Mouse (Mus musculus) hindbrain, postnatal 0 days (tissue): ENCODE measurements around the gene Sema4g. TPM values are rescaled to one million over a fixed set of nuclear protein-coding genes. Genes with fewer than 3 reads are reported as not detected.

Experiments used
- ATAC-seq: fragments of 200-750 bp; cut with Nextera tagmentation; 2 replicates; pipeline ENCODE4 v1.8.0; 2017; ENCODE audit warnings: mild to moderate bottlenecking, moderate TSS enrichment, moderate library complexity
- DNase-seq: peaks from one replicate; pipeline ENCODE4 v3.0.0-alpha.2; 2015; ENCODE audit warnings: low spot score
- H3K27ac ChIP-seq: fragments of 300-500 bp; sonication (generic); 2 replicates; pipeline ENCODE4 v1.5.1; 2014; ENCODE audit warnings: mild to moderate bottlenecking
- H3K27me3 ChIP-seq: fragments of 300-500 bp; sonication (generic); 2 replicates; pipeline ENCODE4 v1.6.1; 2014; ENCODE audit warnings: low read length, mixed read lengths; ENCODE audit not compliant: insufficient read depth
- H3K36me3 ChIP-seq: fragments of 300-500 bp; sonication (generic); 2 replicates; pipeline ENCODE4 v1.6.1; 2014; ENCODE audit warnings: low read length, mixed read lengths; ENCODE audit not compliant: insufficient read depth
- H3K4me1 ChIP-seq: fragments of 300-500 bp; sonication (generic); 2 replicates; pipeline ENCODE4 v1.6.1; 2014; ENCODE audit warnings: antibody characterized with exemption, low read length, mixed read lengths; ENCODE audit not compliant: insufficient read depth
- H3K4me2 ChIP-seq: fragments of 300-500 bp; sonication (generic); 2 replicates; pipeline ENCODE4 v1.6.1; 2014; ENCODE audit warnings: low read depth, mild to moderate bottlenecking, low read length, moderate library complexity, mixed read lengths
- H3K4me3 ChIP-seq: fragments of 300-500 bp; sonication (generic); 2 replicates; pipeline ENCODE4 v1.5.1; 2014; ENCODE audit warnings: low read length
- H3K9ac ChIP-seq: fragments of 300-500 bp; sonication (generic); replicated peaks from 2 replicates; pipeline ENCODE4 v1.6.1; 2014; ENCODE audit warnings: mild to moderate bottlenecking, low read length, moderate library complexity, mixed read lengths
- H3K9me3 ChIP-seq: fragments of 300-500 bp; sonication (generic); 2 replicates; pipeline ENCODE4 v1.6.1; 2016; ENCODE audit warnings: low read length, mixed read lengths
- CTCF ChIP-seq: IDR thresholded peaks from 2 replicates; pipeline ENCODE4 v1.5.1; 2016; ENCODE audit warnings: antibody characterized with exemption, control low read depth, low read depth
- WGBS: fragments of 180-500 bp; shearing (Covaris S2); extraction: QIAGEN DNeasy Blood & Tissue Kit; methylation state at CpG from one replicate; pipeline ENCODE4 v1.1.7; 2014; 5-methylcytosine and 5-hydroxymethylcytosine counted together
- polyA plus RNA-seq: library from polyadenylated mRNA; unstranded; fragments of >200 nt; fragmentation: Nextera tagmentation; extraction: Ambion mirVana; gene quantifications from 2 replicates; pipeline ENCODE4 v1.2.1, GENCODE M21; 2015
- total RNA-seq: library from RNA; depleted of rRNA; stranded (reverse); fragments of >200 nt; gene quantifications from 2 replicates; pipeline ENCODE4 v1.2.3, GENCODE M21; 2014

Sema4g gene
- total and polyA plus RNA-seq, 2 experiments from 2014 or later, result 14.2 to 66.9 TPM

GRCm38 (mm10) chr19:45040214-45040613 is 51.3 kb downstream of the Sema4g start:
- TF ChIP-seq CTCF, result no peak
- Histone ChIP-seq H3K27me3 (no peaks in the 10 kb centered on the region), H3K9me3 (no peaks in the 10 kb centered on the region), H3K4me3 (no peak overlapping the region), H3K4me1 (no peaks in the 10 kb centered on the region), H3K9ac (no peak overlapping the region), H3K4me2 (no peak overlapping the region), H3K36me3 (no peaks in the 10 kb centered on the region), H3K27ac (no peak overlapping the region)
- WGBS, result 63% methylated on average over 13 of the region's 13 CpGs
- ATAC-seq (no peak), DNase-seq (no peak)

GRCm38 (mm10) chr19:45044389-45044927 is 55.6 kb downstream of the Sema4g start:
- Histone ChIP-seq H3K27ac (no peak overlapping the region), H3K4me1 (peaks cover 8% of the 10 kb centered on the region; the same call in 1 of the 2 replicates), H3K27me3 (no peaks in the 10 kb centered on the region), H3K4me3 (no peak overlapping the region), H3K9me3 (no peaks in the 10 kb centered on the region), H3K9ac (no peak overlapping the region), H3K4me2 (no peak overlapping the region), H3K36me3 (no peaks in the 10 kb centered on the region)
- no peak for TF ChIP-seq CTCF
- DNase-seq, result no peak
- no peak for ATAC-seq
- 54% methylated on average over 11 of the region's 11 CpGs for WGBS

GRCm38 (mm10) chr19:45045236-45045635 is 56.3 kb downstream of the Sema4g start:
- no peak overlapping the region; the same call in 1 of the 2 replicates for H3K4me2 ChIP-seq

GRCm38 (mm10) chr19:45045651-45046050 is 56.8 kb downstream of the Sema4g start, which contains the start of gene Pdzd7:
TSS of gene Pdzd7 (minus strand) at chr19:45045717.
- no peak for DNase-seq
- no peak for ATAC-seq
- WGBS, result 81% methylated on average over 5 of the region's 5 CpGs
- Histone ChIP-seq H3K4me3 (peak within 1 kb of the TSS; percentile 51), H3K9ac (peak within 1 kb of the TSS; percentile 66), H3K4me1 (peaks cover 8% of the 10 kb centered on the region; the same call in 1 of the 2 replicates), H3K9me3 (no peaks in the 10 kb centered on the region), H3K27me3 (no peaks in the 10 kb centered on the region), H3K4me2 (peak within 1 kb of the TSS; percentile 87), H3K36me3 (peaks cover 5% of the 10 kb centered on the region; the same call in 1 of the 2 replicates), H3K27ac (peak within 1 kb of the TSS; percentile 91)
- TF ChIP-seq CTCF, result no peak

More at GRCm38 (mm10) chr19:45045236-45045635, 56.3 kb downstream of the Sema4g start:
- TF ChIP-seq CTCF, result no peak
- Histone ChIP-seq H3K9me3 (no peaks in the 10 kb centered on the region), H3K4me3 (no peak overlapping the region), H3K36me3 (0 out of 2 replicates have a peak, but pooled peaks cover 1% of the 10 kb centered on the region), H3K9ac (no peak overlapping the region), H3K27me3 (no peaks in the 10 kb centered on the region), H3K4me1 (peaks cover 8% of the 10 kb centered on the region; the same call in 1 of the 2 replicates), H3K27ac (no peak overlapping the region)
- ATAC-seq, result no peak
- WGBS, result 62% methylated on average over 15 of the region's 15 CpGs
- DNase-seq, result no peak

- 0 out of 2 replicates have a peak, but pooled peaks have one; percentile 20 for TF ChIP-seq CTCF
- 1% methylated on average over 34 of the region's 34 CpGs for WGBS
- ATAC-seq (peak; percentile 64), DNase-seq (peak; percentile 91)
- peaks cover 15% of the 10 kb centered on the region; the same call in 1 of the 2 replicates for H3K36me3 ChIP-seq
- H3K4me2 ChIP-seq, result peak overlapping the region; percentile 87
- H3K4me1 ChIP-seq, result peaks cover 8% of the 10 kb centered on the region; the same call in 1 of the 2 replicates
- peak overlapping the region; percentile 91 for H3K27ac ChIP-seq
- H3K9ac ChIP-seq, result peak overlapping the region; percentile 66
- H3K4me3 ChIP-seq, result peak overlapping the region; percentile 51
- H3K9me3 ChIP-seq, result no peaks in the 10 kb centered on the region
- no peaks in the 10 kb centered on the region for H3K27me3 ChIP-seq
Observed at GRCm38 (mm10) chr19:45046523-45047321, 57.8 kb downstream of the Sema4g start.

GRCm38 (mm10) chr19:45047417-45047934 is 58.6 kb downstream of the Sema4g start, which contains the start of gene Sfxn3:
TSS of gene Sfxn3 (plus strand) at chr19:45047503.
- peak; percentile 85 for TF ChIP-seq CTCF
- WGBS, result under 1% methylated on average over 26 of the region's 26 CpGs
- peak within 1 kb of the TSS; percentile 91 for H3K27ac ChIP-seq
- H3K4me2 ChIP-seq, result peak within 1 kb of the TSS; percentile 87
- peaks cover 8% of the 10 kb centered on the region; the same call in 1 of the 2 replicates for H3K4me1 ChIP-seq
- H3K9me3 ChIP-seq, result no peaks in the 10 kb centered on the region
- peak; percentile 95 for DNase-seq
- H3K27me3 ChIP-seq, result no peaks in the 10 kb centered on the region
- peaks cover 21% of the 10 kb centered on the region; the same call in 1 of the 2 replicates for H3K36me3 ChIP-seq
- H3K9ac ChIP-seq, result peak within 1 kb of the TSS; percentile 66
- H3K4me3 ChIP-seq, result peak within 1 kb of the TSS; percentile 51
- peak; percentile 89 for ATAC-seq
